ENCODE assay signal across 18 mouse cellular contexts in genomic region chr12:55526983-55527752, GRCm38 (mm10). TPM values are rescaled to one million over a fixed set of nuclear protein-coding genes. Genes with fewer than 3 reads are reported as not detected.
DNase-seq lines count a peak whose midpoint lies in the region; ATAC-seq and TF ChIP-seq lines count a peak whose summit lies in the region.
"Had no signal": no experiment of that assay in that cellular context is flagged by ENCODE, and none has a peak within 500 bp of the region (broad histone marks: within the 10 kb centered on the region; RNA-seq: fewer than 3 reads in every experiment).

No protein-coding gene starts in this region.

- peak; percentile 33 for DNase-seq in forebrain, postnatal 0 days
- peak; percentile 82 for DNase-seq in Muller cell, postnatal 12 days (ENCODE audit: inconsistent ontology term)
- DNase-seq in hindbrain, embryonic 11.5 days (ENCODE audit: low spot score): no peak
- DNase-seq in adrenal gland, postnatal 10 days: no peak
- DNase-seq in natural killer cell, adult 2 months (ENCODE audit: low spot score in 2 of 2): no peak
- DNase-seq: cerebellum, adult 9-10 months; heart, adult 2 months; kidney, adult 11 months; lung, adult 2 months; thymus, postnatal 36 days had no signal

- TF ChIP-seq CTCF in forebrain, postnatal 0 days (IDR thresholded peaks at IDR 0.05; ENCODE audit: low read depth): no peak

- H3K9ac ChIP-seq in forebrain, postnatal 0 days: no peak overlapping the region; the same call in 1 of the 2 replicates
- H3K9ac ChIP-seq in forebrain, embryonic 13.5 days: no peak overlapping the region
- H3K9ac ChIP-seq in hindbrain, embryonic 11.5 days (ENCODE audit: low read depth, low read length): no peak overlapping the region
- H3K9ac ChIP-seq in midbrain, embryonic 13.5 days (replicated peaks): no peak overlapping the region
- H3K9ac ChIP-seq: embryonic facial prominence, embryonic 15.5 days; limb, embryonic 12.5 days; neural tube, embryonic 12.5 days; stomach, embryonic 15.5 days had no signal

- H3K4me2 ChIP-seq in forebrain, postnatal 0 days (ENCODE audit: low read depth): no peak overlapping the region
- H3K4me2 ChIP-seq in forebrain, embryonic 13.5 days: no peak overlapping the region
- no peak overlapping the region for H3K4me2 ChIP-seq in hindbrain, embryonic 11.5 days (replicated peaks; ENCODE audit: low read depth, low read length)
- H3K4me2 ChIP-seq in midbrain, embryonic 13.5 days (replicated peaks): peak overlapping the region; percentile 15; the same call in 1 of the 2 replicates
- H3K4me2 ChIP-seq: embryonic facial prominence, embryonic 15.5 days; limb, embryonic 12.5 days; neural tube, embryonic 12.5 days; stomach, embryonic 15.5 days had no signal

- 50% methylated on average over 15 of the region's 15 CpGs for WGBS in forebrain, postnatal 0 days
- WGBS in forebrain, embryonic 13.5 days: 61% methylated on average over 15 of the region's 15 CpGs
- 67% methylated on average over 15 of the region's 15 CpGs for WGBS in hindbrain, embryonic 11.5 days
- WGBS in midbrain, embryonic 13.5 days: 55% methylated on average over 15 of the region's 15 CpGs

- no peaks in the 10 kb centered on the region for H3K36me3 ChIP-seq in forebrain, postnatal 0 days (ENCODE audit: insufficient read depth)
- no peaks in the 10 kb centered on the region for H3K36me3 ChIP-seq in forebrain, embryonic 13.5 days (ENCODE audit: poor library complexity, severe bottlenecking)
- H3K36me3 ChIP-seq in hindbrain, embryonic 11.5 days (ENCODE audit: control insufficient read depth, insufficient read depth, low read length): no peaks in the 10 kb centered on the region
- no peaks in the 10 kb centered on the region for H3K36me3 ChIP-seq in midbrain, embryonic 13.5 days
- H3K36me3 ChIP-seq: embryonic facial prominence, embryonic 15.5 days; limb, embryonic 12.5 days; neural tube, embryonic 12.5 days; stomach, embryonic 15.5 days had no signal

- no peaks in the 10 kb centered on the region for H3K27me3 ChIP-seq in forebrain, postnatal 0 days (ENCODE audit: insufficient read depth, low read length)
- H3K27me3 ChIP-seq in forebrain, embryonic 13.5 days: peaks cover 25% of the 10 kb centered on the region
- H3K27me3 ChIP-seq in hindbrain, embryonic 11.5 days (ENCODE audit: control insufficient read depth, insufficient read depth, low read length): no peaks in the 10 kb centered on the region
- H3K27me3 ChIP-seq in midbrain, embryonic 13.5 days: no peaks in the 10 kb centered on the region
- H3K27me3 ChIP-seq: embryonic facial prominence, embryonic 15.5 days; limb, embryonic 12.5 days; neural tube, embryonic 12.5 days; stomach, embryonic 15.5 days had no signal

- ATAC-seq in forebrain, postnatal 0 days: no peak; the same call in 1 of the 2 replicates
- ATAC-seq in forebrain, embryonic 13.5 days: no peak
- ATAC-seq in hindbrain, embryonic 11.5 days (ENCODE audit: low FRiP score): peak; percentile 27; the same call in 1 of the 2 replicates
- peak; percentile 79 for ATAC-seq in midbrain, embryonic 13.5 days

- no peaks in the 10 kb centered on the region for H3K9me3 ChIP-seq in forebrain, postnatal 0 days (ENCODE audit: low read length)
- no peaks in the 10 kb centered on the region for H3K9me3 ChIP-seq in forebrain, embryonic 13.5 days (replicated peaks)
- H3K9me3 ChIP-seq in hindbrain, embryonic 11.5 days (ENCODE audit: control insufficient read depth, low read length): no peaks in the 10 kb centered on the region
- no peaks in the 10 kb centered on the region for H3K9me3 ChIP-seq in midbrain, embryonic 13.5 days
- H3K9me3 ChIP-seq: embryonic facial prominence, embryonic 15.5 days; limb, embryonic 12.5 days; neural tube, embryonic 12.5 days; stomach, embryonic 15.5 days had no signal

- no peak overlapping the region for H3K27ac ChIP-seq in forebrain, postnatal 0 days (ENCODE audit: low read depth, low read length)
- H3K27ac ChIP-seq in forebrain, embryonic 13.5 days: no peak overlapping the region
- no peak overlapping the region for H3K27ac ChIP-seq in hindbrain, embryonic 11.5 days (ENCODE audit: low read depth, low read length)
- peak overlapping the region; percentile 32; the same call in 1 of the 2 replicates for H3K27ac ChIP-seq in midbrain, embryonic 13.5 days
- H3K27ac ChIP-seq: embryonic facial prominence, embryonic 15.5 days; heart, adult 2 months; limb, embryonic 12.5 days; neural tube, embryonic 12.5 days; stomach, embryonic 15.5 days had no signal

- no peak overlapping the region for H3K4me3 ChIP-seq in forebrain, postnatal 0 days (ENCODE audit: low read depth, low read length)
- no peak overlapping the region for H3K4me3 ChIP-seq in forebrain, embryonic 13.5 days
- H3K4me3 ChIP-seq in hindbrain, embryonic 11.5 days (ENCODE audit: low read depth, low read length): no peak overlapping the region
- no peak overlapping the region for H3K4me3 ChIP-seq in midbrain, embryonic 13.5 days (replicated peaks)
- H3K4me3 ChIP-seq: embryonic facial prominence, embryonic 15.5 days; heart, adult 2 months; limb, embryonic 12.5 days; neural tube, embryonic 12.5 days; stomach, embryonic 15.5 days had no signal

- no peaks in the 10 kb centered on the region for H3K4me1 ChIP-seq in forebrain, postnatal 0 days (ENCODE audit: insufficient read depth)
- H3K4me1 ChIP-seq in forebrain, embryonic 13.5 days: no peaks in the 10 kb centered on the region
- H3K4me1 ChIP-seq in hindbrain, embryonic 11.5 days (replicated peaks; ENCODE audit: control insufficient read depth, insufficient read depth, low read length): no peaks in the 10 kb centered on the region
- H3K4me1 ChIP-seq in midbrain, embryonic 13.5 days (replicated peaks): peaks cover 8% of the 10 kb centered on the region; the same call in 1 of the 2 replicates
- H3K4me1 ChIP-seq: embryonic facial prominence, embryonic 15.5 days; limb, embryonic 12.5 days; neural tube, embryonic 12.5 days; stomach, embryonic 15.5 days had no signal

RNA-seq across cellular contexts. Expression of gene Nfkbia, which starts 34.7 kb away (rescaled TPM):
- 43.5 and 48.2 TPM in 2 replicates for total RNA-seq in forebrain, postnatal 0 days (2014; rRNA removed)
- 61.9 and 75.8 TPM in 2 replicates for polyA plus RNA-seq in forebrain, postnatal 0 days (2015; fragmentation: Nextera tagmentation; extraction: Ambion mirVana)
- polyA plus RNA-seq in forebrain, embryonic 13.5 days (2015; fragmentation: Nextera tagmentation; extraction: Ambion mirVana): 46.4 and 47.0 TPM in 2 replicates
- polyA plus RNA-seq in hindbrain, embryonic 11.5 days (2014; fragmentation: Nextera tagmentation; extraction: Ambion mirVana): 43.3 and 46.9 TPM in 2 replicates
- 48.8 and 52.9 TPM in 2 replicates for polyA plus RNA-seq in midbrain, embryonic 13.5 days (2015; fragmentation: Nextera tagmentation; extraction: Ambion mirVana)
- 10 to 100 TPM; 83.4 to 91.1 TPM for total RNA-seq in adrenal gland, postnatal 10 days (2021)

RNA-seq across cellular contexts. Expression of gene Aldoart2, which starts 37.9 kb away (rescaled TPM):
- not detected in 2 replicates for total RNA-seq in forebrain, postnatal 0 days (2014; rRNA removed)
- 0.09 and 0.30 TPM in 2 replicates for polyA plus RNA-seq in forebrain, postnatal 0 days (2015; fragmentation: Nextera tagmentation; extraction: Ambion mirVana)
- not detected in 2 replicates for polyA plus RNA-seq in forebrain, embryonic 13.5 days (2015; fragmentation: Nextera tagmentation; extraction: Ambion mirVana)
- not detected in 2 replicates for polyA plus RNA-seq in hindbrain, embryonic 11.5 days (2014; fragmentation: Nextera tagmentation; extraction: Ambion mirVana)
- not detected in 2 replicates for polyA plus RNA-seq in midbrain, embryonic 13.5 days (2015; fragmentation: Nextera tagmentation; extraction: Ambion mirVana)
- total RNA-seq in adrenal gland, postnatal 10 days (2021): not detected
- total RNA-seq: heart, adult 2 months; heart, postnatal 25 days; megakaryocyte, adult 5-6 weeks had no signal
- polyA plus RNA-seq: embryonic facial prominence, embryonic 15.5 days; limb, embryonic 12.5 days; lung, adult 2 months; neural tube, embryonic 12.5 days had no signal

Comparison
In these comparisons a context has a peak if more than half of its experiments do, and no peak if none do; other contexts are left out.
1. ATAC-seq: peak in hindbrain, embryonic 11.5 days (single experiment) and midbrain, embryonic 13.5 days (single experiment); none in forebrain, postnatal 0 days (single experiment) and forebrain, embryonic 13.5 days (single experiment).
2. DNase-seq: peak in forebrain, postnatal 0 days (single experiment) and Muller cell, postnatal 12 days (single experiment); none in hindbrain, embryonic 11.5 days (single experiment), adrenal gland, postnatal 10 days (single experiment) and natural killer cell, adult 2 months (0 of 2).